23 mouse cellular contexts compared by ENCODE assay signal in the genomic region with DNA sequence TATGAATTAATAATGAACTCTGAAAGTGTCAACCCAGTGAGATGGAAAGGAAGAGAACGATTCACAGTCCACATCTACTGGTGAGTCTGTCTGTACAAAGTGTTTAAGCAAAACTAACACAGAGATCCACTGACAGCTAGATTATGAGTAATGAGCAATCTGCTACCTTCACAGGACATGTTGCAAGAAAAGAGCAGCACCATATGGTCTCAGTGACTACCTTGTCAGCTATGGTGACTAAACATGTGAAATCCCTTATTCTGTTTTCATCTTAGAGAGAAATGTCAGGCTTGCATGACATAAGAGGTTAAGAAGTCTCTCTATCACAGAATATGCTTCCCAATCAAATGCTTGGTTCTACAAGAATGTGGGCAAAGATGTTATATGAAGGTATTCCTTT. TPM values are rescaled to one million over a fixed set of nuclear protein-coding genes. Genes with fewer than 3 reads are reported as not detected.
DNase-seq lines count a peak whose midpoint lies in the region; ATAC-seq and TF ChIP-seq lines count a peak whose summit lies in the region.
"Had no signal": no experiment of that assay in that cellular context is flagged by ENCODE, and none has a peak within 500 bp of the region (broad histone marks: within the 10 kb centered on the region; RNA-seq: fewer than 3 reads in every experiment).

No protein-coding gene starts in this region.

- H3K4me3 ChIP-seq in forebrain, embryonic 15.5 days: no peak overlapping the region
- H3K4me3 ChIP-seq in forebrain, postnatal 0 days (ENCODE audit: low read depth, low read length): no peak overlapping the region
- no peak overlapping the region for H3K4me3 ChIP-seq in layer of hippocampus, adult 2 months
- H3K4me3 ChIP-seq: gastrocnemius, adult 2 months; hindbrain, embryonic 12.5 days; hindbrain, embryonic 15.5 days had no signal

- no peak overlapping the region for H3K27ac ChIP-seq in forebrain, embryonic 15.5 days (replicated peaks)
- H3K27ac ChIP-seq in forebrain, postnatal 0 days (ENCODE audit: low read depth, low read length): no peak overlapping the region
- H3K27ac ChIP-seq in layer of hippocampus, adult 2 months: no peak overlapping the region
- H3K27ac ChIP-seq: gastrocnemius, adult 2 months; hindbrain, embryonic 12.5 days; hindbrain, embryonic 15.5 days had no signal

- no peak for TF ChIP-seq CTCF in forebrain, postnatal 0 days (IDR thresholded peaks at IDR 0.05; ENCODE audit: low read depth)
- TF ChIP-seq CTCF in layer of hippocampus, adult 2 months (conservative IDR thresholded peaks at IDR 0.05): no peak

- H3K4me2 ChIP-seq in forebrain, embryonic 15.5 days (replicated peaks): no peak overlapping the region
- H3K4me2 ChIP-seq in forebrain, postnatal 0 days (ENCODE audit: low read depth): no peak overlapping the region
- H3K4me2 ChIP-seq: heart, embryonic 11.5 days; hindbrain, embryonic 12.5 days; hindbrain, embryonic 15.5 days had no signal

- no peak overlapping the region for H3K9ac ChIP-seq in forebrain, embryonic 15.5 days (replicated peaks)
- no peak overlapping the region for H3K9ac ChIP-seq in forebrain, postnatal 0 days
- H3K9ac ChIP-seq: hindbrain, embryonic 12.5 days; hindbrain, embryonic 15.5 days had no signal

- DNase-seq in cerebellum, postnatal 36 days: peak; percentile 5 to 11
- no peak for DNase-seq in cerebellum, adult 18-20 months
- no peak for DNase-seq in forebrain, postnatal 0 days
- DNase-seq in layer of hippocampus, adult 9-11 months: peak; percentile 35
- DNase-seq in layer of hippocampus, adult 2 months (ENCODE audit: low spot score in 2 of 2): no peak
- DNase-seq in retina, embryonic 14.5 days (ENCODE audit: low spot score): peak; percentile 32
- DNase-seq in kidney, postnatal 36 days: no peak
- DNase-seq: adrenal gland, adult 8-10 months; adrenal gland, postnatal 25 days; cerebellum, adult 11 months; cerebellum, adult 8-10 months; cerebellum, postnatal 10 days; gastrocnemius, adult 2 months; gastrocnemius, postnatal 14 days; heart, adult 11 months; kidney, adult 11 months had no signal

- peak; percentile 58; the same call in 1 of the 2 replicates for ATAC-seq in forebrain, embryonic 15.5 days (replicated peaks)
- no peak for ATAC-seq in forebrain, postnatal 0 days
- ATAC-seq: activated CD4-positive, CD25-positive, alpha-beta regulatory T cell, adult 4 months had no signal

- H3K27me3 ChIP-seq in forebrain, embryonic 15.5 days: no peaks in the 10 kb centered on the region
- H3K27me3 ChIP-seq in forebrain, postnatal 0 days (ENCODE audit: insufficient read depth, low read length): no peaks in the 10 kb centered on the region
- H3K27me3 ChIP-seq: hindbrain, embryonic 12.5 days; hindbrain, embryonic 15.5 days had no signal

- H3K9me3 ChIP-seq in forebrain, embryonic 15.5 days: no peaks in the 10 kb centered on the region
- no peaks in the 10 kb centered on the region for H3K9me3 ChIP-seq in forebrain, postnatal 0 days (ENCODE audit: low read length)
- H3K9me3 ChIP-seq: hindbrain, embryonic 12.5 days; hindbrain, embryonic 15.5 days had no signal

- WGBS in forebrain, embryonic 15.5 days: 48% methylated on average over 1 of the region's 1 CpGs
- WGBS in forebrain, postnatal 0 days: 54% methylated on average over 1 of the region's 1 CpGs

- no peaks in the 10 kb centered on the region for H3K4me1 ChIP-seq in forebrain, embryonic 15.5 days
- no peaks in the 10 kb centered on the region for H3K4me1 ChIP-seq in forebrain, postnatal 0 days (ENCODE audit: insufficient read depth)
- H3K4me1 ChIP-seq: hindbrain, embryonic 12.5 days; hindbrain, embryonic 15.5 days had no signal

- H3K36me3 ChIP-seq in forebrain, embryonic 15.5 days: no peaks in the 10 kb centered on the region
- no peaks in the 10 kb centered on the region for H3K36me3 ChIP-seq in forebrain, postnatal 0 days (ENCODE audit: insufficient read depth)
- H3K36me3 ChIP-seq: hindbrain, embryonic 12.5 days; hindbrain, embryonic 15.5 days had no signal

RNA-seq across cellular contexts. Expression of a gene that starts 20.1 kb away (rescaled TPM):
- polyA plus RNA-seq in forebrain, embryonic 15.5 days (2015; fragmentation: Nextera tagmentation; extraction: Ambion mirVana): 161 and 172 TPM in 2 replicates
- total RNA-seq in forebrain, postnatal 0 days (2014; rRNA removed): 88.7 and 103 TPM in 2 replicates
- 41.7 and 81.9 TPM in 2 replicates for polyA plus RNA-seq in forebrain, postnatal 0 days (2015; fragmentation: Nextera tagmentation; extraction: Ambion mirVana)
- total RNA-seq in layer of hippocampus, adult 2 months (2021): 100 to 1,000 TPM; 129 to 137 TPM
- total RNA-seq: gastrocnemius, adult 2 months; heart, postnatal 25 days; hematopoietic stem cell, adult 5-6 weeks had no signal

Comparison
In these comparisons a context has a peak if more than half of its experiments do, and no peak if none do; other contexts are left out.
1. DNase-seq: peak in cerebellum, postnatal 36 days (2 of 2), layer of hippocampus, adult 9-11 months (single experiment) and retina, embryonic 14.5 days (single experiment); none in cerebellum, adult 18-20 months (0 of 2), forebrain, postnatal 0 days (single experiment), layer of hippocampus, adult 2 months (0 of 2) and kidney, postnatal 36 days (0 of 2).